Mouse (Mus musculus): Measurements from ENCODE around the gene Angptl3. TPM values are rescaled to one million over a fixed set of nuclear protein-coding genes. Genes with fewer than 3 reads are reported as not detected.

Angptl3 gene
- total RNA-seq (2014; rRNA removed): 520 and 564 TPM in 2 replicates
- 164 and 201 TPM in 2 replicates for polyA plus RNA-seq (2012; rRNA removed)

DNA sequence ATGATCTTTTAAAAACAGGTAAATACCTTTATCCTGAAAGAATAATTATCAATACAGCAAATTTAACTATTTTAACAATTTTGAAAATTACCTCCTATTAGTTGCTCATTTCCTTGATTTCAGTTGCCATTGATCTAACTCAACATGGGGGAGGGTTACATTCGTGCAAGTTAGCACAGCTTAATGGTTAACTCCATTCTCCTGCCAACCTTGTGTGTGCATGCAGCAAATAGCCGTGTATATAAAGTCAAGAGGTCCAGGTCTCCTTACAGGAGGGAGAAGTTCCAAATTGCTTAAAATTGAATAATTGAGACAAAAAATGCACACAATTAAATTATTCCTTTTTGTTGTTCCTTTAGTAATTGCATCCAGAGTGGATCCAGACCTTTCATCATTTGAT is at the start of gene Angptl3:
Gene Angptl3, plus strand, starts transcription at position 269 of the 400 bp plus-strand sequence.
- 27% methylated on average over 2 of the region's 2 CpGs for WGBS
- no peaks in the 10 kb centered on the region for H3K27me3 ChIP-seq (ENCODE audit: control insufficient read depth, insufficient read depth, low read length)
- peak within 1 kb of the TSS; percentile 85 for H3K4me3 ChIP-seq (ENCODE audit: insufficient read depth, low read depth, low read length)
- H3K4me1 ChIP-seq (ENCODE audit: control insufficient read depth, insufficient read depth, low read length): peaks cover 9% of the 10 kb centered on the region; the same call in 1 of the 2 replicates
- peak; percentile 99 for DNase-seq (ENCODE audit: extremely low read depth, low read depth, low spot score)
- H3K79me2 ChIP-seq (ENCODE audit: control insufficient read depth, insufficient read depth, low read length): no peaks in the 10 kb centered on the region
- H3K9ac ChIP-seq (ENCODE audit: low read depth, low read length): peak within 1 kb of the TSS; percentile 94
- peaks cover 12% of the 10 kb centered on the region for H3K36me3 ChIP-seq (ENCODE audit: control insufficient read depth, insufficient read depth, low read length)
- TF ChIP-seq POLR2A (IDR thresholded peaks at IDR 0.05; ENCODE audit: extremely low read depth, insufficient read depth, low read length): no peak
- no peak for TF ChIP-seq CTCF (IDR thresholded peaks at IDR 0.05; ENCODE audit: low read depth, low read length)
- peak within 1 kb of the TSS; percentile 92 for H3K27ac ChIP-seq (replicated peaks; ENCODE audit: insufficient read depth, low read depth, low read length)

DNA sequence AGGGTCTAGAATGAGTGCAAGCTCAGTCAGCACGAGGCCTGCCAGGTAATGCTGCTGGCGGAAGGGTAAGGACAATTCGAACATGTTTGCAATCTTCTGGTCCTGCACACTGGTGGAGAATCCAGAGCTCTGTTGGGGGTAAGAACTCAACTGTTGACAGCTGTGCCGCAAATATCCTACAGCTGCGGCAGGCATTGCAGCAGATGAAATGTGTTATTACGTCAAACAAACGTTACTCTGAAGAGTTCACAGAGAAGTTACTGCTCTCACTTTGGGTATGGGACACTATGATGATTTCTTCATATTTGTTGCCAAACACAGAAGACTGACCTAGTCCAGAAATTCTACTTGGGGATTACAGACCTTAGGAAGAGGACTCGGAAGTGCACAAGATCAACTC is 46.1 kb upstream of the Angptl3 start:
- 95% methylated on average over 8 of the region's 8 CpGs for WGBS

DNA sequence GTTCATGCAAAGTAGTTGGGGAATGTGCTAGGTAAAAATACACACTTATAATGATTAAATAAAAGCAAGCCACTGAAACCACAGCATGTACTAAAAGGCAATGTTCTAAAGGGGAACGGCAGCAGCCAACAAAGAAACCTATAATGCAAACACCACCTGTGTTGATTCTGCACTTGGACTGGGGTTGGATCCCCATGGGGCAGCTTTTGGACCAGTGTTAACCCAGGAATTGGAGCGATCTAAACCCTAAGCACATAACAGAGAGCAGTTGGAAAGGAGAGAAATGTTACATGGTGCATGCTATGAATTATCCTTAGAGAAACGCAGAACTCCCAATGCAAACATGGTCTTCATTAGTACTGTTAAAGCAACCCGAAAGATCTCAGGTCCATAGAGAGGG is 37.3 kb upstream of the Angptl3 start:
- no peaks in the 10 kb centered on the region for H3K27me3 ChIP-seq (ENCODE audit: control insufficient read depth, insufficient read depth, low read length)
- WGBS: 80% methylated on average over 4 of the region's 4 CpGs

More for the DNA sequence above, 46.1 kb upstream of the Angptl3 start:
- Histone ChIP-seq H3K36me3 (ENCODE audit: control insufficient read depth, insufficient read depth, low read length) (peaks cover 17% of the 10 kb centered on the region), H3K4me3 (ENCODE audit: insufficient read depth, low read depth, low read length) (no peak overlapping the region), H3K27ac (replicated peaks; ENCODE audit: insufficient read depth, low read depth, low read length) (no peak overlapping the region), H3K4me1 (ENCODE audit: control insufficient read depth, insufficient read depth, low read length) (no peaks in the 10 kb centered on the region), H3K27me3 (ENCODE audit: control insufficient read depth, insufficient read depth, low read length) (no peaks in the 10 kb centered on the region), H3K79me2 (ENCODE audit: control insufficient read depth, insufficient read depth, low read length) (no peaks in the 10 kb centered on the region), H3K9ac (ENCODE audit: low read depth, low read length) (no peak overlapping the region)
- DNase-seq (ENCODE audit: extremely low read depth, low read depth, low spot score): no peak
- TF ChIP-seq CTCF (IDR thresholded peaks at IDR 0.05; ENCODE audit: low read depth, low read length) (no peak), POLR2A (IDR thresholded peaks at IDR 0.05; ENCODE audit: extremely low read depth, insufficient read depth, low read length) (no peak)

DNA sequence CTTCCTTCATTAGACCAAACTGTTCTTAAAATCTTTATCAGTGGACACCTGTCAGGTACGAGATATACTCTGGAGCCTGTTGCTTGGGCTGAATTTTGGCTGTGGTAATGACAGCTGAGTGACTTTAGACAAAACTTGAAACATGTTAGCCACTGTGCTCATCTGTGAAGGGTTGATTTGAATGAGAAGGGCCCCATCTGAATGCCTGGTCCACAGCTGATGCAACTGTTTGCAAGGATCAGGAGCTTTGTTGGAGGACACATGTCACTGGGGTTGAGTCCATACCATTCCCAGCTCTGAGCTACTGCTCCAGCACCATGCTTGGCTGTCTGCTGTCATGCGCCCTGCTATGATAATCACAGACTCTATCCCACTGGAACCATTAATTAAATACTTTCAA is 25.2 kb upstream of the Angptl3 start:
- no peak overlapping the region for H3K27ac ChIP-seq (replicated peaks; ENCODE audit: insufficient read depth, low read depth, low read length)
- H3K4me1 ChIP-seq (ENCODE audit: control insufficient read depth, insufficient read depth, low read length): no peaks in the 10 kb centered on the region
- TF ChIP-seq POLR2A (IDR thresholded peaks at IDR 0.05; ENCODE audit: extremely low read depth, insufficient read depth, low read length) (no peak), CTCF (IDR thresholded peaks at IDR 0.05; ENCODE audit: low read depth, low read length) (no peak)
- no peak overlapping the region for H3K4me3 ChIP-seq (ENCODE audit: insufficient read depth, low read depth, low read length)
- H3K27me3 ChIP-seq (ENCODE audit: control insufficient read depth, insufficient read depth, low read length): no peaks in the 10 kb centered on the region
- H3K9ac ChIP-seq (ENCODE audit: low read depth, low read length): no peak overlapping the region
- WGBS: 98% methylated on average over 2 of the region's 2 CpGs
- DNase-seq (ENCODE audit: extremely low read depth, low read depth, low spot score): no peak
- H3K79me2 ChIP-seq (ENCODE audit: control insufficient read depth, insufficient read depth, low read length): no peaks in the 10 kb centered on the region
- H3K36me3 ChIP-seq (ENCODE audit: control insufficient read depth, insufficient read depth, low read length): peaks cover 7% of the 10 kb centered on the region; the same call in 1 of the 2 replicates

More for the DNA sequence above, 37.3 kb upstream of the Angptl3 start:
- Histone ChIP-seq H3K4me3 (ENCODE audit: insufficient read depth, low read depth, low read length) (no peak overlapping the region), H3K27ac (replicated peaks; ENCODE audit: insufficient read depth, low read depth, low read length) (no peak overlapping the region), H3K9ac (ENCODE audit: low read depth, low read length) (no peak overlapping the region), H3K79me2 (ENCODE audit: control insufficient read depth, insufficient read depth, low read length) (no peaks in the 10 kb centered on the region), H3K36me3 (ENCODE audit: control insufficient read depth, insufficient read depth, low read length) (peaks cover 5% of the 10 kb centered on the region; the same call in 1 of the 2 replicates), H3K4me1 (ENCODE audit: control insufficient read depth, insufficient read depth, low read length) (no peaks in the 10 kb centered on the region)
- TF ChIP-seq POLR2A (IDR thresholded peaks at IDR 0.05; ENCODE audit: extremely low read depth, insufficient read depth, low read length): no peak
- TF ChIP-seq CTCF (IDR thresholded peaks at IDR 0.05; ENCODE audit: low read depth, low read length): no peak
- no peak for DNase-seq (ENCODE audit: extremely low read depth, low read depth, low spot score)

DNA sequence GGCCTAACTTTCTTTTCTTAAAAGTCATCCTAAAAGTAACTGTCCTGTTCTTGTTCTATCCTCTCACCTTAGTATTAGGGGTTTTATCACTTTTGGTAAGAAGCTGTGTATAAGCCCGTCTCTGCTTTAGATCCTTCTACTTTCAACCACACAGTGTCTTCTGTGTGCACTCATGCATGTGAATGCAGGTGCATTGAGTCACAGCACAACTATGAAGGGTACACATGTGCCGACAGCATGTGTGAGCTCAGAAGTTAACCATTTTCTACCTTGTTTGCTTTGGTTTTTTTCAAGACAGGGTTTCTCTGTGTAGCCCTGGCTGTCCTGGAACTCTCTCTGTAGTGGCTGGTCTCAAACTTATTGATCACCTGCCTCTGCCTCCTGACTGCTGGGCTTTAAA is 24.4 kb upstream of the Angptl3 start:
- no peaks in the 10 kb centered on the region for H3K79me2 ChIP-seq (ENCODE audit: control insufficient read depth, insufficient read depth, low read length)
- H3K4me1 ChIP-seq (ENCODE audit: control insufficient read depth, insufficient read depth, low read length): no peaks in the 10 kb centered on the region
- H3K9ac ChIP-seq (ENCODE audit: low read depth, low read length): no peak overlapping the region
- no peak overlapping the region for H3K4me3 ChIP-seq (ENCODE audit: insufficient read depth, low read depth, low read length)
- H3K27me3 ChIP-seq (ENCODE audit: control insufficient read depth, insufficient read depth, low read length): no peaks in the 10 kb centered on the region
- WGBS: 64% methylated on average over 2 of the region's 2 CpGs
- DNase-seq (ENCODE audit: extremely low read depth, low read depth, low spot score): no peak
- no peak overlapping the region for H3K27ac ChIP-seq (replicated peaks; ENCODE audit: insufficient read depth, low read depth, low read length)
- peaks cover 5% of the 10 kb centered on the region; the same call in 1 of the 2 replicates for H3K36me3 ChIP-seq (ENCODE audit: control insufficient read depth, insufficient read depth, low read length)
- TF ChIP-seq CTCF (IDR thresholded peaks at IDR 0.05; ENCODE audit: low read depth, low read length): no peak

DNA sequence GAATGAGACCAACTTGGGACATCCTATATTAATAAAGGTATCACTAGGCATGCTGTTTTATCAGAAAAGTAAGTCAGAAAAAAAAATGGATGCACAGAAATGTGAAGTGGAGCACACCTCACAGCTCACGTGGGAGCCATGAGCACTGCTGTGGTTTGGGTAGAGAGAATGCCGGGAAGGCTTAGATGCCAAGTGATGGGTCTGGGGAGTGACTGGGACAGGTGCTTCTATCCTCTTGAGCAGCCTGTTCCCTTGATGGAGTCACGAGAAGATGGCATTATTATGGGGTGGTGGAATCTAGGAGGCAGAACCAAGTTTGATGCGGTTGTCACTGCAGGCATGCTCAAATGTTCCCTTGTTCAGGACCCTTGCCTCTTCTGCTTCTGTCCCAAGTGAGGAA is 19.7 kb upstream of the Angptl3 start:
- no peaks in the 10 kb centered on the region for H3K4me1 ChIP-seq (ENCODE audit: control insufficient read depth, insufficient read depth, low read length)
- 94% methylated on average over 4 of the region's 4 CpGs for WGBS
- no peaks in the 10 kb centered on the region for H3K27me3 ChIP-seq (ENCODE audit: control insufficient read depth, insufficient read depth, low read length)
- no peak overlapping the region for H3K4me3 ChIP-seq (ENCODE audit: insufficient read depth, low read depth, low read length)
- H3K27ac ChIP-seq (replicated peaks; ENCODE audit: insufficient read depth, low read depth, low read length): no peak overlapping the region
- no peak overlapping the region for H3K9ac ChIP-seq (ENCODE audit: low read depth, low read length)
- H3K79me2 ChIP-seq (ENCODE audit: control insufficient read depth, insufficient read depth, low read length): no peaks in the 10 kb centered on the region
- H3K36me3 ChIP-seq (ENCODE audit: control insufficient read depth, insufficient read depth, low read length): peaks cover 4% of the 10 kb centered on the region; the same call in 1 of the 2 replicates
- DNase-seq (ENCODE audit: extremely low read depth, low read depth, low spot score): no peak
- TF ChIP-seq POLR2A (IDR thresholded peaks at IDR 0.05; ENCODE audit: extremely low read depth, insufficient read depth, low read length) (no peak), CTCF (IDR thresholded peaks at IDR 0.05; ENCODE audit: low read depth, low read length) (no peak)

Data from liver, adult 2 months (tissue).